Mouse (Mus musculus) midbrain, embryonic 16.5 days (tissue): ENCODE results near the gene Rpusd2. TPM values are rescaled to one million over a fixed set of nuclear protein-coding genes. Genes with fewer than 3 reads are reported as not detected.

ENCODE experiments used
- ATAC-seq: fragments of 200-750 bp; cut with Nextera tagmentation; 2 replicates; pipeline ENCODE4 v1.8.0; 2017; ENCODE audit warnings: moderate TSS enrichment
- H3K27ac ChIP-seq: fragments of 300-500 bp; sonication (generic); 2 replicates; pipeline ENCODE4 v1.5.1; 2014; ENCODE audit warnings: mild to moderate bottlenecking, low read length, mixed read lengths
- H3K27me3 ChIP-seq: fragments of 300-500 bp; sonication (generic); 2 replicates; pipeline ENCODE4 v1.6.1; 2014; ENCODE audit warnings: low read depth, low read length, mixed read lengths; ENCODE audit not compliant: control insufficient read depth, insufficient read depth
- H3K36me3 ChIP-seq: fragments of 300-500 bp; sonication (generic); 2 replicates; pipeline ENCODE4 v1.6.1; 2014; ENCODE audit warnings: mild to moderate bottlenecking, low read length, moderate library complexity, mixed read lengths; ENCODE audit not compliant: control insufficient read depth, insufficient read depth
- H3K4me1 ChIP-seq: fragments of 300-500 bp; sonication (generic); 2 replicates; pipeline ENCODE4 v1.6.1; 2014; ENCODE audit warnings: mild to moderate bottlenecking, low read length, mixed read lengths; ENCODE audit not compliant: control insufficient read depth, insufficient read depth
- H3K4me2 ChIP-seq: fragments of 300-500 bp; sonication (generic); 2 replicates; pipeline ENCODE4 v1.6.1; 2014; ENCODE audit warnings: mild to moderate bottlenecking, low read length, mixed read lengths
- H3K4me3 ChIP-seq: fragments of 300-500 bp; sonication (generic); 2 replicates; pipeline ENCODE4 v1.5.1; 2014; ENCODE audit warnings: low read depth, mild to moderate bottlenecking, low read length, moderate library complexity, mixed read lengths
- H3K9ac ChIP-seq: fragments of 300-500 bp; sonication (generic); 2 replicates; pipeline ENCODE4 v1.6.1; 2014; ENCODE audit warnings: low read depth, low read length, mixed read lengths
- H3K9me3 ChIP-seq: fragments of 300-500 bp; sonication (generic); replicated peaks from 2 replicates; pipeline ENCODE4 v1.6.1; 2014; ENCODE audit warnings: mild to moderate bottlenecking, low read length, mixed read lengths; ENCODE audit not compliant: control insufficient read depth, poor library complexity, severe bottlenecking
- WGBS: fragments of 180-500 bp; shearing (Covaris S2); extraction: QIAGEN DNeasy Blood & Tissue Kit; methylation state at CpG from one replicate; pipeline ENCODE4 v1.1.7; 2014; 5-methylcytosine and 5-hydroxymethylcytosine counted together
- polyA plus RNA-seq: library from polyadenylated mRNA; unstranded; fragments of >200 nt; fragmentation: Nextera tagmentation; extraction: Ambion mirVana; gene quantifications from 2 replicates; pipeline ENCODE4 v1.2.1, GENCODE M21; 2015

Gene Rpusd2
- polyA plus RNA-seq, 1 experiment from 2014 or later: 4.5 TPM

GRCm38 (mm10) chr2:119024536-119025238 lies 9.9 kb upstream of the Rpusd2 start:
- H3K27me3 ChIP-seq: no peaks in the 10 kb centered on the region
- H3K4me2 ChIP-seq: no peak overlapping the region
- peaks cover 15% of the 10 kb centered on the region for H3K4me1 ChIP-seq
- no peak overlapping the region for H3K9ac ChIP-seq
- H3K27ac ChIP-seq: no peak overlapping the region
- no peaks in the 10 kb centered on the region for H3K9me3 ChIP-seq
- ATAC-seq: no peak
- WGBS: 77% methylated on average over 9 of the region's 9 CpGs
- no peak overlapping the region for H3K4me3 ChIP-seq
- H3K36me3 ChIP-seq: peaks cover 16% of the 10 kb centered on the region

GRCm38 (mm10) chr2:119025239-119025616 lies 9.4 kb upstream of the Rpusd2 start:
- peaks cover 15% of the 10 kb centered on the region for H3K4me1 ChIP-seq
- H3K9ac ChIP-seq: no peak overlapping the region
- ATAC-seq: no peak
- no peak overlapping the region for H3K27ac ChIP-seq
- H3K4me2 ChIP-seq: no peak overlapping the region
- H3K27me3 ChIP-seq: no peaks in the 10 kb centered on the region
- H3K36me3 ChIP-seq: peaks cover 16% of the 10 kb centered on the region
- no peaks in the 10 kb centered on the region for H3K9me3 ChIP-seq
- no peak overlapping the region for H3K4me3 ChIP-seq
- WGBS: 77% methylated on average over 4 of the region's 4 CpGs

- 92% methylated on average over 4 of the region's 4 CpGs for WGBS
- Histone ChIP-seq H3K36me3 (peaks cover 5% of the 10 kb centered on the region), H3K4me1 (peaks cover 15% of the 10 kb centered on the region), H3K27me3 (no peaks in the 10 kb centered on the region), H3K4me3 (no peak overlapping the region), H3K27ac (no peak overlapping the region), H3K9me3 (no peaks in the 10 kb centered on the region), H3K9ac (no peak overlapping the region), H3K4me2 (no peak overlapping the region)
- ATAC-seq: no peak
Observed at GRCm38 (mm10) chr2:119026951-119027350, 7.6 kb upstream of the Rpusd2 start.

GRCm38 (mm10) chr2:119028941-119029551 lies 5.5 kb upstream of the Rpusd2 start, which contains the start of gene Ccdc32:
TSS of gene Ccdc32 (minus strand) at chr2:119029393.
- Histone ChIP-seq H3K9me3 (no peaks in the 10 kb centered on the region), H3K27me3 (no peaks in the 10 kb centered on the region), H3K9ac (peak within 1 kb of the TSS; percentile 64), H3K4me3 (peak within 1 kb of the TSS; percentile 56), H3K4me2 (peak within 1 kb of the TSS; percentile 85), H3K4me1 (peaks cover 15% of the 10 kb centered on the region), H3K36me3 (no peaks in the 10 kb centered on the region), H3K27ac (no peak within 1 kb of the TSS)
- WGBS: under 1% methylated on average over 28 of the region's 28 CpGs
- ATAC-seq: peak; percentile 97

DNA sequence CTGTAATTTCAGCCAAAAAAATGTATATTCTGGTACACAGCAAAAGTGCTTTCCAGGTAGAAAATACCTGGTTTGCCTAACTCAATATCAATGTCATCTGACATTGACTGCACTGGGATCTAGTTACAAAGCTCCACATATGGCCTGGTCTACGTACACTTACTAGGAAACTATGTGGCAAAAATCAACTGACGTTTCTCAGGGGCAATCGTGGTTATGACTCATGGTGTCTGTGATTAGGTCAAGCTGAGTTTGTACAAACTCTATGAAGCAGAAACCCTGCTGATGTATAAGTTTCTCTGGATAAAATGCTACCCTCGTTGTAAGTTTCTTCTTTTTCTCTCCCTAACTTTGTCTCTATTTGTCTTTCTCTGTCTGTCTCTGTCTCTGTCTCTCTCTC lies 2.4 kb upstream of the Rpusd2 start:
- no peak overlapping the region for H3K9ac ChIP-seq
- H3K9me3 ChIP-seq: no peaks in the 10 kb centered on the region
- H3K27me3 ChIP-seq: no peaks in the 10 kb centered on the region
- no peak overlapping the region for H3K4me2 ChIP-seq
- ATAC-seq: no peak
- H3K36me3 ChIP-seq: no peaks in the 10 kb centered on the region; the same call in 1 of the 2 replicates
- no peak overlapping the region for H3K27ac ChIP-seq
- 68% methylated on average over 4 of the region's 4 CpGs for WGBS
- no peak overlapping the region for H3K4me3 ChIP-seq
- H3K4me1 ChIP-seq: peaks cover 22% of the 10 kb centered on the region

- Histone ChIP-seq H3K36me3 (peaks cover 4% of the 10 kb centered on the region), H3K27ac (peak overlapping the region; percentile 86), H3K4me1 (peaks cover 9% of the 10 kb centered on the region), H3K9me3 (no peaks in the 10 kb centered on the region), H3K4me2 (peak overlapping the region; percentile 69), H3K9ac (peak overlapping the region; percentile 81), H3K27me3 (no peaks in the 10 kb centered on the region), H3K4me3 (peak overlapping the region; percentile 95)
- ATAC-seq: no peak
- 6% methylated on average over 7 of the region's 7 CpGs for WGBS
Observed at GRCm38 (mm10) chr2:119035397-119035745, 781 bp downstream of the Rpusd2 start.

- Histone ChIP-seq H3K36me3 (peaks cover 4% of the 10 kb centered on the region), H3K27me3 (no peaks in the 10 kb centered on the region), H3K4me1 (peaks cover under 1% of the 10 kb centered on the region; the same call in 1 of the 2 replicates), H3K4me3 (no peak overlapping the region), H3K4me2 (no peak overlapping the region), H3K9ac (no peak overlapping the region), H3K27ac (no peak overlapping the region), H3K9me3 (no peaks in the 10 kb centered on the region)
- no peak for ATAC-seq
- WGBS: 55% methylated on average over 4 of the region's 4 CpGs
Observed at GRCm38 (mm10) chr2:119040882-119041281, 6.3 kb downstream of the Rpusd2 start.

- Histone ChIP-seq H3K27me3 (no peaks in the 10 kb centered on the region), H3K4me3 (no peak overlapping the region), H3K9ac (no peak overlapping the region), H3K9me3 (no peaks in the 10 kb centered on the region), H3K4me1 (peaks cover 6% of the 10 kb centered on the region), H3K27ac (no peak overlapping the region), H3K4me2 (no peak overlapping the region), H3K36me3 (no peaks in the 10 kb centered on the region)
- 72% methylated on average over 2 of the region's 2 CpGs for WGBS
- ATAC-seq: no peak
Observed at GRCm38 (mm10) chr2:119045163-119045562, 10.6 kb downstream of the Rpusd2 start.
